Mouse (Mus musculus) ES-E14 (cell line): ENCODE measurements around the gene Rasip1. TPM values are rescaled to one million over a fixed set of nuclear protein-coding genes. Genes with fewer than 3 reads are reported as not detected.

ENCODE experiments used
- DNase-seq: peaks from one replicate; pipeline ENCODE4 v3.0.0-alpha.2; 2013; ENCODE audit warnings: low read depth, low spot score
- H3K27ac ChIP-seq: 2 replicates; pipeline ENCODE4 v1.5.1; 2012; ENCODE audit warnings: low read depth, mild to moderate bottlenecking, low read length, moderate library complexity, mixed read lengths; ENCODE audit not compliant: poor library complexity, insufficient read depth, severe bottlenecking
- H3K36me3 ChIP-seq: 2 replicates; pipeline ENCODE4 v1.6.1; 2012; ENCODE audit warnings: mild to moderate bottlenecking, low read length, moderate library complexity, mixed read lengths; ENCODE audit not compliant: control insufficient read depth, poor library complexity, insufficient read depth, severe bottlenecking
- H3K4me1 ChIP-seq, 2 experiments: fragments of 150-350 bp in 1 of 2; sonication (generic) in 1 of 2; 2 replicates each; pipeline ENCODE4 v1.6.1; 2012; ENCODE audit warnings: low read length in 2 of 2, mild to moderate bottlenecking in 1 of 2, mixed read lengths in 1 of 2; ENCODE audit not compliant: control insufficient read depth in 2 of 2, insufficient read depth in 2 of 2, poor library complexity in 1 of 2
- H3K4me3 ChIP-seq, 2 experiments: fragments of 150-350 bp in 1 of 2; sonication (generic) in 1 of 2; 2 replicates each; pipeline ENCODE4 v1.5.1; 2012; ENCODE audit warnings: low read length in 2 of 2, low read depth in 1 of 2, mild to moderate bottlenecking in 1 of 2, mixed read lengths in 1 of 2; ENCODE audit not compliant: insufficient read depth in 1 of 2, poor library complexity in 1 of 2, severe bottlenecking in 1 of 2
- H3K9ac ChIP-seq: 2 replicates; pipeline ENCODE4 v1.6.1; 2012; ENCODE audit warnings: low read depth, mild to moderate bottlenecking, low read length, mixed read lengths; ENCODE audit not compliant: poor library complexity, insufficient read depth, severe bottlenecking
- H3K9me3 ChIP-seq: fragments of 150-350 bp; sonication (generic); 2 replicates; pipeline ENCODE4 v1.6.1; 2012; ENCODE audit warnings: low read depth, mild to moderate bottlenecking, low read length; ENCODE audit not compliant: control insufficient read depth, insufficient read depth
- CHD2 ChIP-seq: IDR thresholded peaks from 2 replicates; pipeline ENCODE4 v1.6.1; 2014; ENCODE audit warnings: mild to moderate bottlenecking, low read depth, low read length, inconsistent platforms
- HCFC1 ChIP-seq: IDR thresholded peaks from 2 replicates; pipeline ENCODE4 v1.6.1; 2012; ENCODE audit warnings: low read length, inconsistent platforms, borderline replicate concordance; ENCODE audit not compliant: insufficient read depth
- MAFK ChIP-seq: IDR thresholded peaks from 2 replicates; pipeline ENCODE4 v1.6.1; 2014; ENCODE audit warnings: mild to moderate bottlenecking, low read depth, low read length, inconsistent platforms; ENCODE audit not compliant: insufficient read depth
- ZC3H11A ChIP-seq: IDR thresholded peaks from 2 replicates; pipeline ENCODE4 v1.6.1; 2012; ENCODE audit warnings: low read depth, mild to moderate bottlenecking, inconsistent platforms, low read length, borderline replicate concordance
- ZNF384 ChIP-seq: IDR thresholded peaks from 2 replicates; pipeline ENCODE4 v1.6.1; 2012; ENCODE audit warnings: low read depth, low read length, inconsistent platforms
- in situ Hi-C, 2 experiments: fragments of 600-800 bp; cut with MboI; formaldehyde crosslinking; loops; one replicate each; pipeline ENCODE4 v1.15.1; 2025; ENCODE audit warnings: low sequenced_read_pairs in 2 of 2, inconsistent platforms in 1 of 2; ENCODE audit not compliant: unreplicated experiment in 2 of 2
- total RNA-seq: library from RNA; depleted of rRNA; stranded (reverse); fragments of 300-350 nt; gene quantifications from 2 replicates; pipeline ENCODE4 v1.2.3, GENCODE M21; 2012

The Rasip1 gene
- total RNA-seq, 1 experiment = 5.3 TPM

- in situ Hi-C loops = no loop called here
- Histone ChIP-seq H3K27ac (no peak overlapping the region), H3K4me3 (no peak overlapping the region), H3K9ac (no peak overlapping the region), H3K9me3 (no peaks in the 10 kb centered on the region), H3K4me1 (peaks cover 0 to 9% of the 10 kb centered on the region in 2 experiments; a peak in 1 of 4 replicates), H3K36me3 (peaks cover 3% of the 10 kb centered on the region; the same call in 1 of the 2 replicates)
- TF ChIP-seq ZNF384 (no peak), MAFK (no peak), CHD2 (no peak), ZC3H11A (no peak), HCFC1 (no peak)
- DNase-seq = no peak
These were observed 50.5 kb downstream of the Rasip1 start for GRCm38 (mm10) chr7:45677627-45678295.

GRCm38 (mm10) chr7:45678513-45678912, 51.2 kb downstream of the Rasip1 start:
- Histone ChIP-seq H3K36me3 (peaks cover 3% of the 10 kb centered on the region; the same call in 1 of the 2 replicates), H3K9ac (no peak overlapping the region), H3K4me1 (peaks cover 0 to 9% of the 10 kb centered on the region in 2 experiments; a peak in 1 of 4 replicates), H3K4me3 (no peak overlapping the region), H3K9me3 (no peaks in the 10 kb centered on the region), H3K27ac (no peak overlapping the region)
- TF ChIP-seq ZNF384 (no peak), ZC3H11A (no peak), MAFK (no peak), CHD2 (no peak), HCFC1 (no peak)
- in situ Hi-C loops = no loop called here
- DNase-seq = no peak

GRCm38 (mm10) chr7:45679966-45680621, 52.8 kb downstream of the Rasip1 start:
- no peak overlapping the region for H3K9ac ChIP-seq
- H3K36me3 ChIP-seq = peaks cover 3% of the 10 kb centered on the region; the same call in 1 of the 2 replicates
- H3K4me3 ChIP-seq = no peak overlapping the region
- no peak for DNase-seq
- in situ Hi-C loops = no loop called here
- no peaks in the 10 kb centered on the region for H3K9me3 ChIP-seq
- H3K4me1 ChIP-seq = peaks cover 0 to 9% of the 10 kb centered on the region in 2 experiments; a peak in 1 of 4 replicates
- no peak overlapping the region for H3K27ac ChIP-seq
- TF ChIP-seq ZC3H11A (no peak), MAFK (no peak), CHD2 (no peak), ZNF384 (no peak), HCFC1 (no peak)

GRCm38 (mm10) chr7:45681046-45681736, 53.9 kb downstream of the Rasip1 start:
- H3K36me3 ChIP-seq = peaks cover 3% of the 10 kb centered on the region; the same call in 1 of the 2 replicates
- H3K4me3 ChIP-seq = no peak overlapping the region
- in situ Hi-C loops = no loop called here
- DNase-seq = no peak
- H3K9me3 ChIP-seq = no peaks in the 10 kb centered on the region
- H3K4me1 ChIP-seq = peaks cover 0 to 9% of the 10 kb centered on the region in 2 experiments; a peak in 1 of 4 replicates
- TF ChIP-seq ZC3H11A (no peak), ZNF384 (no peak), HCFC1 (no peak), MAFK (no peak), CHD2 (no peak)
- no peak overlapping the region for H3K9ac ChIP-seq
- no peak overlapping the region for H3K27ac ChIP-seq
